Mouse (Mus musculus): ENCODE results near the gene Mov10l1. TPM values are rescaled to one million over a fixed set of nuclear protein-coding genes. Genes with fewer than 3 reads are reported as not detected.
A peak's percentile ranks its signal among the peaks of the same experiment; 100 is the strongest.

The Mov10l1 gene
- polyA plus RNA-seq, 1 experiment from 2014 or later: 0.39 TPM

DNA sequence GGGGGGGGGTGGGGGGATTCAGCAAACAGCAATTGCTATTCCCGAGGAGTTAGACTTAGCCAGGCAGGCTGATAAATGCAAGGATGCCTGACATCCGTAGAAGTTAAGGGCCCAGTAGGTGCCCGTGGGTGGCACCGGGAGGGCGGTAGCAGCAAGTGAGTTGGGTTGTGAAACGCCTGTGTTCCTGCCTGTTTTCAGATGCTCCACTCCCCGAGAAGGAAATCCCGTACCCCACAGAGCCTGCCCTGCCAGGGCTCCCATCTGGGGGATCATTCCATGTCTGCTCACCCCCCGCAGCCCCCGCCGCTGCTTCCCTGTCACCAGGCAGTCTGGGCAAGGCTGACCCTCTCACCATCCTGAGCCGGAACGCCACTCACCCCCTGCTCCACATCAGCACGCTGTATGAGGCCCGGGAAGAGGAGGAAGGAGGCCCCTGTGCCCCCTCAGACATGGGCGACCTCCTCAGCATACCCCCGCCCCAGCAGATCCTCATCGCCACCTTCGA is 86.7 kb downstream of the Mov10l1 start:
- Histone ChIP-seq H3K9me3 (replicated peaks; ENCODE audit: control insufficient read depth, low read length) (no peaks in the 10 kb centered on the region), H3K36me3 (replicated peaks; ENCODE audit: control insufficient read depth, insufficient read depth, low read depth, low read length) (no peaks in the 10 kb centered on the region), H3K4me2 (ENCODE audit: low read depth, low read length) (no peak overlapping the region), H3K27me3 (ENCODE audit: control insufficient read depth, insufficient read depth, low read length) (peaks cover 26% of the 10 kb centered on the region), H3K27ac (replicated peaks; ENCODE audit: low read depth, low read length) (no peak overlapping the region), H3K9ac (replicated peaks; ENCODE audit: low read length) (no peak overlapping the region), H3K4me3 (ENCODE audit: low read depth, low read length) (no peak overlapping the region), H3K4me1 (ENCODE audit: control insufficient read depth, insufficient read depth, low read length) (no peaks in the 10 kb centered on the region)
- DNase-seq (ENCODE audit: low spot score) (no peak), ATAC-seq (replicated peaks; ENCODE audit: insufficient number of reproducible peaks, low FRiP score, low TSS enrichment, low read depth) (no peak)
- 81% methylated on average over 19 of the region's 19 CpGs for WGBS

DNA sequence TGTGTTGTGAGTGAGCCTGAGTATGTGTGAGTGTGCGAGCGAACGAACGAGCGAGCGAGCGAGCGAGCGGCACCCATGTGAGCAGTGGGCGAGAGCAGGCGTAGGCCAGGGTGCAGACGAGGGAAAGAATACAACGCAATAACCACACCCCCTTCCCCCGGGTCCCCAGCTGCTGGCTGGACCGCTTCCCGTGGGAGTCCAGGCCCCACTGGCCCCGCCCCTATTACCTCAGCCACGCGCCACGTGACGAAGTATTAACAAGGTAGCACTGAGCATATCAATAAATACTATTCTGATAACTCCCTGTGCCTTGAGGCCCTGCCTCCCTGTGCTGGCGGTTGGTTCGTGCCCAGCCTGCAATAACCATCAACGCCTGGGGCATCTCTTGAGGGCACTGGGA is 87.9 kb downstream of the Mov10l1 start:
- Histone ChIP-seq H3K4me1 (ENCODE audit: control insufficient read depth, insufficient read depth, low read length) (peaks cover 7% of the 10 kb centered on the region), H3K9me3 (replicated peaks; ENCODE audit: control insufficient read depth, low read length) (no peaks in the 10 kb centered on the region), H3K9ac (replicated peaks; ENCODE audit: low read length) (no peak overlapping the region), H3K27ac (replicated peaks; ENCODE audit: low read depth, low read length) (no peak overlapping the region), H3K4me3 (ENCODE audit: low read depth, low read length) (no peak overlapping the region), H3K27me3 (ENCODE audit: control insufficient read depth, insufficient read depth, low read length) (peaks cover 26% of the 10 kb centered on the region), H3K36me3 (replicated peaks; ENCODE audit: control insufficient read depth, insufficient read depth, low read depth, low read length) (no peaks in the 10 kb centered on the region), H3K4me2 (ENCODE audit: low read depth, low read length) (no peak overlapping the region)
- ATAC-seq (replicated peaks; ENCODE audit: insufficient number of reproducible peaks, low FRiP score, low TSS enrichment, low read depth): no peak
- 74% methylated on average over 24 of the region's 24 CpGs for WGBS
- DNase-seq (ENCODE audit: low spot score): no peak

DNA sequence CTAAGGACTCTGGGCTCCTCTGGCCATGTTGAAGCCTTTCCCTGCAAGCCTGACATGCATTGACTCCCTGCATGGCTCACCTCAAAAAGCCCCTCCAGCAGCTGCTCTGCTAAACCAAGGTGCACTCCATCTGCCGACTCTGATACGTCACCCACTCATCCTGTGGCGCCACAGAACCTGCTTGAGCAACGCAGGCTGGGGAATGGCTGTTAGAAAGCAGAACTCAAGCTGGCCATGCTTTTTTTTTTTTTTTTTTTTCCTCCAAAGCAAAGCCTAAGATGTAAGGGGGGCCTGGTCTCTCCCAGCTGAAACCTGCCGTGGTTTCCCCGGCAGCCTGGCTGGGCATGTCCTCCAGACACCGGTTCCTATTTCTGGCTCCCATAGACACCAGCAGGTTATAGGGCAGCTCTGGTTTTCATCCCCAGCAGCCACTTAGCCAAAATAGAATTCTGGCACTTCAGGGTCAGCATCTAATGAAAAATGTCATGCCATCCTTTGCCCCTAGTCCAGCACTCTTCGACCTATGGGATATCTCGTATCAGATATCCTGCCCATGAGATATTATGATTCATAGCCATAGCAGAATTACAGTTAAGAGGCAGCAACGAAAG is 91.4 kb downstream of the Mov10l1 start:
- H3K4me3 ChIP-seq (ENCODE audit: low read depth, low read length): no peak overlapping the region
- DNase-seq (ENCODE audit: low spot score): no peak
- no peak for ATAC-seq (replicated peaks; ENCODE audit: insufficient number of reproducible peaks, low FRiP score, low TSS enrichment, low read depth)
- H3K4me1 ChIP-seq (ENCODE audit: control insufficient read depth, insufficient read depth, low read length): peaks cover 7% of the 10 kb centered on the region
- no peaks in the 10 kb centered on the region; the same call in 1 of the 2 replicates for H3K27me3 ChIP-seq (ENCODE audit: control insufficient read depth, insufficient read depth, low read length)
- H3K36me3 ChIP-seq (replicated peaks; ENCODE audit: control insufficient read depth, insufficient read depth, low read depth, low read length): no peaks in the 10 kb centered on the region
- no peaks in the 10 kb centered on the region for H3K9me3 ChIP-seq (replicated peaks; ENCODE audit: control insufficient read depth, low read length)
- WGBS: 78% methylated on average over 10 of the region's 10 CpGs
- no peak overlapping the region for H3K4me2 ChIP-seq (ENCODE audit: low read depth, low read length)
- H3K27ac ChIP-seq (replicated peaks; ENCODE audit: low read depth, low read length): no peak overlapping the region
- H3K9ac ChIP-seq (replicated peaks; ENCODE audit: low read length): no peak overlapping the region

DNA sequence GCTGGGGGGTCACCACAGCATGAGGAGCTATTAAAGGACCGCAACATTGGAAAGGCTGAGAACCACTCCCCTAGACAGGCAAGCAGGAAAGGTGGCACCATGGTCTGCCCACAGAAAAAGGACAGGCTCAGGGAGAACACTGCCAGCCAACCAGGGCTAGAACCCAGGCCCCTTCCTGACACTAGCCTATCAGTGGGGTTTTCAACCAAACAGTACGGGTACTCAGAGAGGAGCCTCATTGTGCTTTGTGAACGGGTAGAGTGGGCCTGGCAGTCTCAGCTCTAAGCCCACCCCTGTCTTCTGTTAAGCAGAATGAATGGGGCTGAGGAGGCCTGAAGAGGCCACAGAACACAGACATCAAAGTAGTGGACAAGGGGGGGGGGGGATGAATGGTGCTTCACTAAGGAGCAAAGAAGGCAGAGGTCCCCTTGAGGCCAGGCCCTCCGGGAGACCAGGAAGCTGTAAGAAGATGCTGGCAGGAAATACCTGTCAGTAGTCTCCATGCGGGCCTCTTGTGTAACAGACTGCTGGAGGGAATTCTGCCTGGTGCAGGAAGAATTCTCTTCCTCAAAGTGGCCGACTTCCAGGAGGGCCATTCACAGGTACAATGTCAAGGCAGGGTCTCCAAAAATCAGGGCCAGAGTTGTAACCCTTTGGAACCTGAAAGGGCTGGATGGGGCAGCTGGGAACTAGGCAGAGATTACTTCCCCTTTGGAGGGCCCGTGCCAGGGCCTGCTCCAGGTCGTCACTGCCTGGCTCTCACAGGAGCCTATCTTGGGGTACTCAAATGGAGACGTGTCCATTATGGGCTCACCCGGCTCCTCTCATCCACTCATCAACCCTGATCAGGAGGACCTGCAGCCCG is 92.1 kb downstream of the Mov10l1 start, which contains the start of gene Trabd:
Gene Trabd, plus strand, starts transcription at position 512 of the 865 bp plus-strand sequence.
- ATAC-seq (replicated peaks; ENCODE audit: insufficient number of reproducible peaks, low FRiP score, low TSS enrichment, low read depth) (no peak; the same call in none of the 2 replicates), DNase-seq (ENCODE audit: low spot score) (no peak)
- Histone ChIP-seq H3K4me3 (ENCODE audit: low read depth, low read length) (peak within 1 kb of the TSS; percentile 86), H3K9me3 (replicated peaks; ENCODE audit: control insufficient read depth, low read length) (no peaks in the 10 kb centered on the region), H3K4me1 (ENCODE audit: control insufficient read depth, insufficient read depth, low read length) (peaks cover 7% of the 10 kb centered on the region), H3K36me3 (replicated peaks; ENCODE audit: control insufficient read depth, insufficient read depth, low read depth, low read length) (no peaks in the 10 kb centered on the region), H3K27ac (replicated peaks; ENCODE audit: low read depth, low read length) (peak within 1 kb of the TSS; percentile 56), H3K9ac (replicated peaks; ENCODE audit: low read length) (peak within 1 kb of the TSS; percentile 86), H3K4me2 (ENCODE audit: low read depth, low read length) (peak within 1 kb of the TSS; percentile 89), H3K27me3 (ENCODE audit: control insufficient read depth, insufficient read depth, low read length) (no peaks in the 10 kb centered on the region; the same call in 1 of the 2 replicates)
- WGBS: 19% methylated on average over 11 of the region's 11 CpGs

DNA sequence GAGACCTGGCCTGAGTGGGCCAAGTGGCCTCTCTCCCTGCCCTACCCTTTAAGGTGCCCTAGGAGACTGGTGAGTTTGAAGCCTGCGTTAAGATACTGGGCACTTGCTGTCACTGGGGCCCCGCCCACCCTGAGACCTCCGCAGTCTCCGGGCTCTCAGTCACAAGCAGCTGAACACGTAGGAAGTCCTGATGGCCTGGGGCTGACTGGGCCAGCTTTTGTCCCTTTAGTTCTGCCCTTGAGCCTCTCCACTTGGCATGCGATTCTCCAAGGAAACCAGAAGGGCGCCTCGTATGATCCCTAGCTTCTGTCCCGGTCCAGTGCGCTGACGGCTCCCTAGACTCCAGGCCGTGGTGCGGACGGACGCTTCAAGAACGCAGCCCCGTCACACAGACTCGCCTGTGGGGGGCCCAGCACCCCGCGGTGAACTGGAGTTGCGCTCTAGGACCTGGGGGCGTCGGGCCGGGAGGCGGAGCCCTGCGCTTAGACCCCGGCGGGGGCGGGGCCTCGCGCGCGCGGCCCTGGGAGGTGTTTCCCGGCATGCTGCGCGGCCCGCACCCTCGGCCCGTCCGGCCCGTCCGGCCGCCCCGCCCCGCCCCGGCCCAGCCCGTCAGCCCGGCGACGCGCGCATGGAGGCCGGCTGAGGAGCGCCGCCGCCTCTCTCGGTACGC is 92.9 kb downstream of the Mov10l1 start:
- peak overlapping the region; percentile 56 for H3K27ac ChIP-seq (replicated peaks; ENCODE audit: low read depth, low read length)
- peak overlapping the region; percentile 86 for H3K4me3 ChIP-seq (ENCODE audit: low read depth, low read length)
- H3K36me3 ChIP-seq (replicated peaks; ENCODE audit: control insufficient read depth, insufficient read depth, low read depth, low read length): no peaks in the 10 kb centered on the region
- H3K4me2 ChIP-seq (ENCODE audit: low read depth, low read length): peak overlapping the region; percentile 89
- DNase-seq (ENCODE audit: low spot score): peak; percentile 95
- H3K9me3 ChIP-seq (replicated peaks; ENCODE audit: control insufficient read depth, low read length): no peaks in the 10 kb centered on the region
- ATAC-seq (replicated peaks; ENCODE audit: insufficient number of reproducible peaks, low FRiP score, low TSS enrichment, low read depth): peak; percentile 86
- peak overlapping the region; percentile 86 for H3K9ac ChIP-seq (replicated peaks; ENCODE audit: low read length)
- WGBS: under 1% methylated on average over 48 of the region's 59 CpGs
- peaks cover 7% of the 10 kb centered on the region for H3K4me1 ChIP-seq (ENCODE audit: control insufficient read depth, insufficient read depth, low read length)
- no peaks in the 10 kb centered on the region for H3K27me3 ChIP-seq (ENCODE audit: control insufficient read depth, insufficient read depth, low read length)

DNA sequence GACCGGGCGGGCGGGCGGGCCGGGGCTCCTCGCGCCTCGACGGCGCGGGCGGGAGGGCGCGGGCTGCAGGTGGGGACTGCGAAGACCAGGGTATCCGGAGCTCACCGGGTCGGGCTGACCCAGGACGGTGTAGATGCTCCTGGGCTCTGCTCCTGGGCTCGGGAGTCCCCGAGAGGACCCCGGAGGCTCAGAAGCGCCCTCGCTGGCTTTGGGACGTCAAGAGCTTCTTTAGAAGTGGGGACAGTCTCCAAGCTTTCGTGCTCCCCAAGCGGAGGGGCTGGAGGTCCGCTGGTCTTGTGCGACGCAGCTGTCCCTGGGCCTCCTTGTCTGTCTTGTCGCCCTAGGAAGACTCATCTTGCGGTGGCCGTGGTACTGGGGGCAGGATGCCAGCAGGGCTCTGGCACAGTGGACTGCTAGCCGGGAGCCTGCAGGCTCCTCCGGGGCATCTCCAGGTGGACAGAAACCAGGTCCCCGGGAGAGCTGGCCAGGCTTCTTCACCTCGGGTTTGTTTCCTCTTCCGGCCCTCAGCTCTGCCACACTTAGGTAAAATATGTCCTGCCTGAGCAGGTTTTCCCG is 93.5 kb downstream of the Mov10l1 start:
- Histone ChIP-seq H3K27ac (replicated peaks; ENCODE audit: low read depth, low read length) (peak overlapping the region; percentile 56), H3K36me3 (replicated peaks; ENCODE audit: control insufficient read depth, insufficient read depth, low read depth, low read length) (no peaks in the 10 kb centered on the region), H3K4me2 (ENCODE audit: low read depth, low read length) (peak overlapping the region; percentile 89), H3K9me3 (replicated peaks; ENCODE audit: control insufficient read depth, low read length) (no peaks in the 10 kb centered on the region), H3K9ac (replicated peaks; ENCODE audit: low read length) (peak overlapping the region; percentile 86), H3K4me1 (ENCODE audit: control insufficient read depth, insufficient read depth, low read length) (peaks cover 7% of the 10 kb centered on the region), H3K4me3 (ENCODE audit: low read depth, low read length) (peak overlapping the region; percentile 86), H3K27me3 (ENCODE audit: control insufficient read depth, insufficient read depth, low read length) (no peaks in the 10 kb centered on the region)
- DNase-seq (ENCODE audit: low spot score) (peak; percentile 40), ATAC-seq (replicated peaks; ENCODE audit: insufficient number of reproducible peaks, low FRiP score, low TSS enrichment, low read depth) (peak; percentile 53; the same call in 1 of the 2 replicates)
- WGBS: 0% methylated on average over 34 of the region's 39 CpGs

DNA sequence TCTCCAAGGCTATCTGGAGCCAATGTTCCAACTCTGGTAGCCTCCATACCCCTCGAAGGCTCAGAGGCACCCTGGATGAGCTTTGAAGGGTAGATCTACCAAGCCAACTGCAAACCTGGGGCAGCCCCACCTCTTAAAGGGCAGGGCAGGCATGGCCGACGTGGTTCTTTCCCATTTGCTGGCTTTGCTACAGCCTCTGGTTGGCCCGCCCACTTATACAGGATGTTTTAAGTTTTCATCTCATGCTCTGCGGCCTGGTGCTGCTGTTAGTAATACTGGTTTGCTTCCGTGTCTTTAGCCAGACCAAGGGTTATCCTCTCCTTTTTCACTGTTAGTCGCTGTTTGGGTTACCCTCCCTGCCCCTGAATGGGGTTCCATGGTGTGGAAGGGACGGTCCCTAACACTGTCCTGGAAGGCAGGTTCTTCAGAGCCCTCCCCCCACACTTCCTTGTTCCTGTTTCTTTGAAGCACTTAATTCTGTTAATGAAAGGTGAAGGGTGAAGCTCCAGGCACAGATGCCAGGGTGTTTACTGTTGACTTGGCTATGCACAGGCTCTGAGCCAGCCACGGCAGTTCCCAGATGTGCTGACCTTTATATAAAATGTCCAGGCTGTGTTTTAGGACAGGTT is 95.6 kb downstream of the Mov10l1 start:
- H3K27ac ChIP-seq (replicated peaks; ENCODE audit: low read depth, low read length): no peak overlapping the region
- H3K4me2 ChIP-seq (ENCODE audit: low read depth, low read length): no peak overlapping the region
- H3K9ac ChIP-seq (replicated peaks; ENCODE audit: low read length): no peak overlapping the region
- no peaks in the 10 kb centered on the region for H3K9me3 ChIP-seq (replicated peaks; ENCODE audit: control insufficient read depth, low read length)
- DNase-seq (ENCODE audit: low spot score) (no peak), ATAC-seq (replicated peaks; ENCODE audit: insufficient number of reproducible peaks, low FRiP score, low TSS enrichment, low read depth) (no peak)
- H3K4me3 ChIP-seq (ENCODE audit: low read depth, low read length): no peak overlapping the region
- no peaks in the 10 kb centered on the region for H3K27me3 ChIP-seq (ENCODE audit: control insufficient read depth, insufficient read depth, low read length)
- 61% methylated on average over 9 of the region's 9 CpGs for WGBS
- no peaks in the 10 kb centered on the region for H3K36me3 ChIP-seq (replicated peaks; ENCODE audit: control insufficient read depth, insufficient read depth, low read depth, low read length)
- peaks cover 7% of the 10 kb centered on the region for H3K4me1 ChIP-seq (ENCODE audit: control insufficient read depth, insufficient read depth, low read length)

Data from embryonic facial prominence, embryonic 11.5 days (tissue).